Mouse (Mus musculus) cerebellum, adult 8-10 months (tissue): ENCODE measurements around the gene Arntl.
A peak's percentile ranks its signal among the peaks of the same experiment; 100 is the strongest.

Source experiments
- DNase-seq: peaks from one replicate; pipeline ENCODE4 v3.0.0; 2022

The Arntl gene

DNA sequence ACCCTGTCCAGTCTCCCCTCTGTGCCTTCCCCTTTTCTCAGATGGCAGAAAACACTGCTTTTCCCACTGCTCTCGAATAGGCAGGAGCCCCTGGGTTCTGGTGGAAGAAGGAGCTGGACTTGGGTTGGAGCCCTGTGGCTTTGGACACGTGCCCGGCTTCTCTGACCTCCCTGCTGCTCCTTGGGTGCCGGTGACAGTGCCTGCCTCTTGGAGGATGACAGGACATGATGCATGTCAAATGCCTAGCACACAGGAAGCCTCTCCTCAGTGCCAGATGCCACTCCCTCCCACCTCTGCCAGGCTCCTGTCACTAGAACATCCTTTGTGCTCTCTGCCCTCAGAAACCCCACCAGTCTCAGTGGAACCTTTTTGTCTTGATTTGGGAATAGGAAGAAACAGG lies 3.2 kb downstream of the Arntl start:
- DNase-seq = peak; percentile 49

DNA sequence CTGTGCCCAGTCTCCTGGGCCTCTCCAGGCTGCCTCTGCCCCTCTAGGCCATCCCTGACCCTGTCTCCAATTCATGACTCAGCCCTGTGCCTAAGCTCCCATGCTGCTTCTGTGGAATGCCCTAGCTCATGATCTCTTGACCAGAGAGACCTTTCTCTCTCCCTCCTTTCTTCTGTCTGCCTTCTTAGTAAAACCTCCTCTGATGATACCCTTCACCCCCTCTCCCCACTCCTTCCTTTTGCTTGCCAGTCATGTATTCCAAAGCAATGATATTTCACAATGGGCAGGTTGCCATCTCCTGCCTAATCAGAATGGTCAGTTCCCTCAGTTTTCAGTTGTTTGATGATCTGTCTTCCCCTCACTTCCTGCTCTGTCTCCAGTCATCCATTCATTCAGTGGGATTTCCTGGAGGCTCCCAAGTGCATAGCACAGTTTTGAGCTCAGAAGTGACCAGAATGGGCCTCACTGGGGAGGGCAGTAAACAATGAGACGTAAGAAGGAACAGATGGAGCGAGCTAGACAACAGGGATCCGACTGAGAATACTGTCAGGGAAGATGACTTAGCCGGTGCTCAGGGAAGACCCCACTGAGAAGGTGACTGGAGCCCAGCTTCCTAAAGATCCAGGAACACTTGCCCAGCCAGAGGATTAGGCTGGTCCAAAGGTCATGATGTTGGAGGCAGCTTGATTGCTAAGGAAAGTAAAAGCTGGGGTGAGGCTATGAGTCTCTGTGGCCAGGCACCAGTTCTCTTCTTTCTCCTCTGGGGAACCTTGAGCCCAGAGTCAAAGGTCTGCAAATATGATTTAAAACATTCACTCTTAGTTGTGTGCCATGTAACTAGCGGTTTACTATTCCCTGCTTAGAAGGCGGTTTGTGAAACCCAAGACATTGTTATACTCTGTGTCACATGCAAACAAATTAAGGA lies 7.2 kb downstream of the Arntl start:
- DNase-seq = peak; percentile 45

DNA sequence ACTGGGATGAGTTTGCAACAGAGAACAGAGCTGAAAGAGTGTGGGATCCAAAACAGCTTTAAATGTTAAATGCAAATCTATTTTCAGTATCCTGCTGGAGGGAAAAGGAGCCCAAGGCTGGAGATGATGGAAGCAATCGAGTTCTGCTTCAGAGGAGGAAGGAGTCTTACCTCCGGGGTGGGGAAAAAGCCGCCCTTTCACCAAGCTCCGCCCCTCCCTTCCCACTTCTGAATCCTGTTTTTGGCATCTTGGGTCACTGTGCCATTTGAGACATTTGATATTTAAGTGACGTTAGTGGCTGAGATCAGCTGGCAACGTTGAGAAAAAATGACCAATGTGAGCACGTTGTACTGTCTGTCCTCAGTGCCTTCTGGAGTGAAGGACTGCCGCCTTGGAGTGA lies 8.9 kb downstream of the Arntl start:
- DNase-seq = no peak

DNA sequence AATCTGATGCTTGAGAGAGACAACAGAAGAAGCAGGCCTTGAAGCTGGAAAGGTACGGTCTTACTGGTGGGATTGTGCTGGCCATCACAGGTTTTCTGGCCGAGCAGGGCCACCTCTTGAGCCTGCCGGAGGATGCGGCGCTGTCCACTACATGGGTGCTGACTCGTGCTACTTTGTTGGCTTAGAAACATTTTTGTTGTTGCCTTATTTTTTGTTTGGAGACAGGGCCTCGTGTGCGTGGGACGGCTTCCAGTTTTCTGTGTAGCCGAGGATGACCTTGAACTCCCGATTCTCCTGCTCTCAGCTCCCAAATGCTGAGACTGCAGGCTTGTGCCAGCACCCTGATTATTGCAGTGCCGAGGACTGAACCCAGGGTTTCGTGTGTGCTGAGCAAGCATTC lies 12.2 kb downstream of the Arntl start:
- no peak for DNase-seq

DNA sequence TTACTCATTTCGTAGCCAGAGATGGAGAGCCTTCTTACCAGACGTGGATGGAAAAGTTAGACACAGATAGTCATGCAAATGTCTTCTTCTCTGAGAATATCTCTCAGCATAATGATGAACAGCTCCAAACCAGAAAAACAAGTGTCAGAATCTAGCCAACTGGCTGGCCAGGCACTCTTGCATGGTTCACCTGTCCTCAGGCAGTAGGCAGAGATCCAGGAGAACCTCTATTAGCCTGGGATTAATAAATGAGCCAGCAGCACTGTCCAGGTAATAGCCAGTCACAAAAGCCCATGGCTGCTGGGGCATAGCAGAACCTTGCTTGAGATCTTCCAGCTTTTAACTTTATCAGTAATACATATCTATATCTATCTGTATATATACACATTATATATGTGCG lies 12.6 kb downstream of the Arntl start:
- DNase-seq = no peak

DNA sequence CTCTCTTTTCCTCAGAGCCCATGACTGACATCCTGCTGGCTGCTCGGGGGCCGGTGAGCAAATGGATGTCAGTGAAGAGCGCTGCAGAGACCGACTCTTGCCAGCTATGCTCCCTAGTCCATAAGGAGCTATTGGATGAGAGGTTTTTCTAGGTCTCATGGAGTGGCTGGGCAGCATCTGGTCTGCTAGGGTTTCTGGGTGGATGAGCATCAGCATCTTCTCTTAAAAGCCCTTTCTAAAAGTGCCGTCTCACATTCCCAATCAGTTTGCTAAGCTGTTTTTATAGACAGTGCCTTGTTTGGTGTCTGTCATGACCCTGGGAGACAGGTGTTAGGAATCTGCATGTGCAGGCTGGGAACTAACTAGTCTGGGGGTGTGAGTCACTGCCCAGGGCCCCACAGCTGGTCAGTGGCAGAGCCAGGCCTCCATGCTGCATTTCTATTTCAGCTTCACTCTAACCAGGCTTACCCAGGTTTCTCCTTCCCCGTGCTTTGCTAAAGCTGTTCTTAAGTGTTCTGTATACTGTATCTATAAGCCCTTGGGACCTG lies 13.5 kb downstream of the Arntl start:
- no peak for DNase-seq

DNA sequence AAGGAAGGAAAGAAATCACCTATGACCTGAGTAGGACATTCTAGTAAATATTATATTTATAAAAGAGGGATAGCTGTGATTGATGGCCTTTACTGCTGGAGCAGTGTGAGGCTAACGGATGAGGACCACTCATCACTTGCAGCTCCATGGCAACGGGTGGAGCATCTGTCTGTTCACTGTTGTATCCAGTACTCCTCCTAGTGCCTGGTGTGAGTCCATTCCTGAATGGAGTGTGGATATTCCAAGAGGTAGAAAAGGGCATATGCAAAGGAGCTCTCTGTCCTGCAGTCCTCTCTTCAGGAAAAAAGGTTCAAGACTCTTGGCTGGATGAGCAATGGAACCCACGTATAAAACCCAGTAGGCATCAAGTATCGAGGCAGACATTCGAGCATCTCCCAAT lies 15.6 kb downstream of the Arntl start:
- no peak for DNase-seq

DNA sequence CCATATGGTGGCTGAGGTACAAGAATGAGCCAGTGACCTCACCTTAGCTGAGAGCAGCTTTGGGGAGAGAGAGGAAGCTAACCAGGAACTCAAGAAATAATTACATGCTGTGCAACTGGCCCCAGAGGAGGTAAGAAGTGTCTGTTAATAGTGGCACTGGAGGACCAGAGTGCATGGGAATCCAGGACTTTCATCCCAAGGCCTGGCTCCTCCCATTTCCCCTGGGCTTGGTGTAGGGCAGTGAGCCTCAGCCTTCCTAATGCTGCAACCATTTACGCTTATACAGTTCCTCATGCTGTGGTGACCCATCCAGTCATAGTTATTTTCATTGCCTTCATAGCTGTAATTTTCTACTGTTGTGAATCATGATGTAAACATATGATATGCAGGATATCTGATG lies 17.4 kb downstream of the Arntl start:
- DNase-seq = no peak

DNA sequence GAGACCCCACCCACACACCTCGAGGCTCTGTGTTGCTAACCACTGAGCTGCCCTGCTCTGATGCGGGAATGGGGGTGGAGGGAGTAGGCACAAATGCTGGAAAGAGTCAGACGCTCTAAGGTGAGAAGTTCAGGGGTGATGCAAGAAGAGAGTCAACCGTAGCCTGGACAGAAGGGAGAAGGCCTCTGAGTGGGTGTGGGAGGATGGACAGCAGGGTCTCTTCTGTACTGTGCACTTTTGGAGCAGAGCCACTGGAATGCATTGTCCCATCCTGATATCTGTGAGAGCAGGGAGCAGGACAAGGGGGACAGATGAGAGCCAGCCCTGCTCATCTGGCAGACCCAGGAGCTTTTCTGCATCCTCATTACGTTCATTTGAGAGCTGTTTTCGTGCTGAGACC lies 21.2 kb downstream of the Arntl start:
- DNase-seq = no peak

DNA sequence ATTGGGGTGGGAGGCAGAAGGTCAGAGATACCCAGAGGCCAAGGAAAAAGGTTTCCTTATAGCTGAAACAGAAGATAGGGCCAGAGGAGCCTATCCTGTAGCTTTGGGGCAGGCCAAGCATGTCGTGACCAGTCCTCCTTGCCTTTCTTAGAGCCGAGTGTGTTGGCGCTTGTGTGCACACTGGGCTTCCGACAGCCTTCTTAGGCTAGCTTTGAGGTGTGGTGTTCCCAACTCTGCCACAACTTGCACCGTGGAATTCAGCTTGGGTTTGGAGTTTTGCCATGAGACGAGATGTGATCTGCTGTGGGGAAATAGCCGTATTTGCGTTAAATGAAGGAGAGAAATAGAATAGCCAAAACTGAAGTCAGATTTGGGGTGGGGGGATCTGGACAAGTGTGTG lies 28.9 kb downstream of the Arntl start:
- no peak for DNase-seq

DNA sequence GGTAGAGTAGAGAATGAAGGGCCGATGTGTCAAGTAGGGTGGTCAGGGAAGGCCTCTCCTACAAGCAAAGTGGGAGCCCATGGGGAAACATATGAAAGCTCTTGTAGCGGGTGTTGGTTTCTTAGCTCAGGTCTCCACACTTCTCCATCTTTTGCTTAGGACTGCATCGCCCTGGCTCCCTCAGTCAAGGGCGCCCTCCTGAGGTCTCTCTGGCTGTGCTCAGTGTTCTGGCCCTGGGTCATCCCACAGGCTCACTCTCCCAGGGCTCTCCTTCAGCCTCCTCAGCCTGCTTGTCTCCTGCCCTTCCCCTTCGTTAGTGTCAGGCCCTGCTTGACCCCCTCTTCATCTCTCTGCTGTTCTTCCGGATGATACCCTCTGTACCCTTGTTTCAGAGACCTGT lies 31.1 kb downstream of the Arntl start:
- DNase-seq = no peak

DNA sequence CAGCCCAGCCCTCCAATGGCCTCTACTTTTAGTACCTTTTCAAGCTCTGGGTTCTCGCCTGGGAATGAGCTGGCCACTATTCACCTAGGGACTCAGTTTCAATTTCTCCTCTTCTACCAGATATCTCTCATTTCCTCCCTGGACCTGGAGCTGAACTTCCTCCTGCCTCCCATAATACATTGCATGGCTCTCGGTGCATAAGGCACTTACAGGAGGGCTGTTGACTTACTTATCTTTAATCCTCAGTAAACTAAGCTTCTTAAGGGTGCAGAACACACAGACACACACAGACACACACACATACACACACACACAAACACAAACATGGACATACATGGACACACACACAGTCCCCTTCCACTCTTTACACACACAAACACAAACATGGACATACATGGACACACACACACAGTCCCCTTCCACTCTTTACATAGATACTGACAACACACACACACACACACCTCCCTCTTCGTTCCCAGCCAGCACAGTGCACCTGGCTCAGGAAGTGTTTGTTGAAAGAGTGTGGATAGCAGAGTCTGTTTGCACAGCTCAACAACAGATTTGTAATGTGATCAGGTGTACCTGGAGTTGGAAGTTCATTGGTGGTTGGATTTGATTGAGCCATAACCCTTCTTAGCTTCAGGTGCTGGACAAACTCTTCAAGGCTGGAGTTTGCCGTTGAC lies 32.3 kb downstream of the Arntl start:
- no peak for DNase-seq

DNA sequence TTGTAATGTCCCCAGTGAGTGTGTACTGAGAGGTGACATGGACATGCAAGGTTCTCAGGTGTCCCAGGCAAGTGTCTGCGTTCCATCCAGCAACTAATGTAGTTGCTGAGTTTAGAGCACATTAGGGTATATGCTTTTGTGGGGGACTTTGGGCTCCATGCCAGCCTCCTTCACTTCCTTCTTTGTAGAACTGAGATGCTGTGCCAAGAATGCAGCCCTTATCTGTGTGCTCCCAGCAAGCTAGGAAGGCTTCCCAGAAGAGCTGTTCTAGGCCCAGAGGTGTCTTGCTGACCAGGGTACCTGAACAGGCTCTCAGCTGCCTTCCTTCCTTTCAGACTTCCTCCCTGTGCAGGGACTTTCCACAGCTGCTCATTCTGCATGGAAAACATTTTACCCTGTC lies 33.2 kb downstream of the Arntl start:
- DNase-seq = no peak

DNA sequence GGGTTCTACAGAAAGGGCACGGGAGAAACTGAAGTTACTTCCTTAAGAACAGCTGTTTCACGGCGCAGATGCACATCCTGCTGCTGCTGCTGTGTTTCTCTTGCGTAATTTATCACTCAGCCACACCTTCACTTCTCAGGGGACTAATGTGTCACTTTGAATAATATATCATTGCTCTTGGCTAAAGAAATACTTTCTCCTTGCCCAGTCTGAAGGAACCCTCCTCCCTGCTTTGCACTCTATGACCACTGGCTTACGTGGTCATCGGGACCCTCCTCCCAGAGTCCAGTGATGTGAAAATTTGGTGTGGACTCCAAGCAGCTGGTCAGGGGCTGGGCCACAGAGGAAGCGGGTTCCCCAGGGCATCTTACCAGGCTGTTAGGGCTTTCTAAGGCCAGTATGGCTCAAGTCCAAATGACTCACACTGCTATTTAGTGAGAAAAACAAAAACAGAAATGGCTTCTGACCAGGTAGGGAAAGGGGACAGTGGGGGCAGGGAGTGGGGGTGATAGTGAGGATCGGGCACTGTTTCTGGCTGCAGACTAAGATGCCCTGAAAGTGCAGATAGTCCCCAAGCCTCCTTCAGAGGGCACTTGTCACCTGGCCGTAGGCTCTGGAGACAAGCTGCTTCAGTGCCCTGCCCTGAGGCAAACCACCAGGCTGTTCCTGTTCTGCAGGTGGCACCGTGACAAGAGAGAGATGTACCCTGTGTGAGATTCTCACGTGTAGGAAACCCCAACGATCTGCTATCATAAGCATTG lies 34.8 kb downstream of the Arntl start:
- DNase-seq = peak; percentile 45

DNA sequence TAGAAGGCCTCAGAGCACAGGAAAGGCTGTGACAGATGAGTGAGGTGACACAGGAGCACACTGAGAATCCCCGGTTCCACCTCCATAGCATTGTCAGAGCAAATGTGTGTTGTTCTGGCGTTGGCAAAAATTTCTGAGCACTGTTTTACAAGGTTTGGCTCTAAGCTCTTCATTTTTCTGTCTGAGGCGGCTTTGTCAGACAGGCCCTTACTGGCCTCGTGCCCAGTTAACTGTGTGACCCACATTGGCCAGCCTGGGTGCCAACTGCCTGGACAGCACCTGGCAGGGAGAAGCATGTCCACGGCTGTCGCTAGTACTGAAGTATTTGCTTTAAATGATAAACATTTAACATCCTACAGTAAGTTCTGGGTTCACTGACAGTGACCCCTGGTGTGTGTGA lies 35.4 kb downstream of the Arntl start:
- DNase-seq = peak; percentile 86

DNA sequence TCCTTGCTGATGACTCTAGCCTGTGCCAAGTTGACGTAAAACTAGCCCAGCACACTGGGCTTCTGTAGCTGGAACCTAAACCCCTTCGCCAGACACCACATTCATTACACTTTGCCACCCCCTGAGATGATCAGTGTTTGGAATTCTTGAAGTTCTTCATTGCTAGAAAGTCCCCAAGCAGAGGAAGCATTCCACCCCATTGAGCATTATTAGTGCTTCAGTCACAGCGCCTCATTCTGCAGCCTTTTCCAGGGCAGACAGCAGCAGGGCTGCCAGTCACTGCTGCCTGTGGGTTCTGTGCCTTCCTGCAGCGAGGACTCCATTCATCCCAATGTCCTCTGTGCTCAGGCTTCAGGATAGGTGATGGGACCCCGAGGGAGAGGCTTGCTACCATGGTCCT lies 37.9 kb downstream of the Arntl start:
- no peak for DNase-seq

DNA sequence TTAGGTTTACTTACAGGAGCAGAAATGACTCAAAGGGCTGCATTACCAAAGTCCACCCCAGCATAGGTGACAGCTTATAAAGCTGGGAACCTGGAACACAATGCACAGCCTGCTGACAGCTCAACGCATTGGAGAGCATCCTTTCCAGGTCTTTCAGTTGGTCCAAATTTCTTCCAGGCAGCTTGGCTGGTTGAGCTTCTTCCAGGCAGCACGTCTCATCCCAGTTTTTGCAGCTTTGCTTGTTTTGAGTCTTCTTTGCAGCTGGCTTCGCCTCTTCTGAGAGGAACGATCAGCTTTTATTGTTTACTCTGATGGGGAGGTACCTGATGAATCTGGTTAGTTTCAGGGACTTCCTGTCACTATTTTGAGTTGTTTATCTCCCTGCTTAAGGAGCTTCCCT lies 39.2 kb downstream of the Arntl start:
- DNase-seq = no peak

DNA sequence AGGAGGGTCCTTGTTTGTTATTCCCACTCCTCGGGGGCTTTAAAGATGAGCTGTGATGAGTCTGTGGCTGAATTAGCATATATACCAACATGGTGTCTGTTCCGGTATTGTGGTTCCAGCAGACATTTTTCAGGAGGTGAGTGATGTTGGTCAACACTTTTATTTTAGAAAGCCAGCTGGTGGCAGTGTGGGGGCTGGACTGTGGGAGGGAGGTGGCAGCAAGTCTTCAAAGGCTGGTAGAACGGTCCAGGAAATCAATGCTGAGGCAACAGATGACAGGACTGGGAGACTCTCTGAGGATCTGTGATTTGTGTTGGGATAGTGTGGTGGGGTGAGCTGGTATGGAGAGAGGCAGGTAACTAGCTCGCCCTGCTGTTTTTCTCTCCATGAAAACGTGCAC lies 39.9 kb downstream of the Arntl start:
- DNase-seq = no peak

DNA sequence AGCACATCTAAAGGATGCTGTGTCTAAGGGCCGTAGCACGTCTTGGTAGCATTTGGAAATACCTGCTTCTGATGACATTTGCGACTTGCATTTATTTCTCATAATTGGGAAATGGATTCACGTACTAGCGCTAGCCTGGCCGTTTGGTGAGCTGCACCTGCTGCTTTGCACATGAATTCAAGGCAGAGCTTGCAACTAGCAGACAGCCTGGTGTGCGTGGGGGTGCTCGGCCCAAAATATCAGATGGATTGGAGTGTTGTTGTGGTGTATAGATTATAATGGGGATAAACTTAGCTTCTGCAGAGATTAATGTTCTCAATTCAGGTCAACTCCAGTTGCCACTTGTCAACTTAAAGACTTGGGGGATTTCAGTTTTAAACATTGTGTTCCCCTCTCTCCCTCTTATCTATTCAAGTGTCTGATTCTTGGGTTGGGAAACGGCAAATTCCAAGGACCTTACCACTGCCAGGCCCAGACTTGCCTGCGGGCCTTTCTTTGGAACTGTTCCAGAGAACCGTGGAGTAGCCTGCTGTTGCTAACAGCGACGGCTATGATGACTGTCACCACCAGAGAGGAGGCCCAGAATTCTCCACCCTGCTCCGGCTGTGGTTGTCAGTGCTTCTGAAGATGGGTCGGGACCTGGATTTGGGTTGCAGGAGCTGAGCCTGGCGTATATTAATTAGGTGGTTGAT lies 42.0 kb downstream of the Arntl start:
- peak; percentile 49 for DNase-seq

DNA sequence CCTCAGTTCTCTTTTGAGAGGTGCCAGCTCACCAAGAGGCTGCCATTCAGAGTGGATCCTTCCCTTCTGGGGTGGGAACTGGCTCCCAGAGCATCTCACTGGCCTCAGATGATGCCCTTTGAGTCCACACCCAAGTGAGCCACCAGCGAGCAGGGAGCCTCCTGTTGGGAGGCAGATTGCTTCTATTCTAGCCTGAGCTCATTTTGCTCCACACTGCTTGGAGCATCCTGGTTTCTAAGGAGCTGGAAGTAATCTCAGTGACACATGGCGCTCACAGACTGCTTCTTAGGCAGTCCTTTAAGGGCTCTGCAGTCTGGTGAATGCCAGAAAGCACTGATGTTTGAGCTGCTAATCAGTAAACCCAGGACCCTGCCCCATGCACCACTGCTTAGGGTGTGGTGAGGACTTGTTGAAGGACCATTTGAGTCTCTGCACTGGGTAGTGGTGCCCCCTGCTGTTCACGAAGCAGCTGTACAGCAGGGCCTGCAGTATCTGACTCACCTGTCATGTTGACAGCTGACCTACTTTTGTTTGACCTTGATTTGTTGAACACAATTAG lies 43.2 kb downstream of the Arntl start:
- DNase-seq = peak; percentile 52

DNA sequence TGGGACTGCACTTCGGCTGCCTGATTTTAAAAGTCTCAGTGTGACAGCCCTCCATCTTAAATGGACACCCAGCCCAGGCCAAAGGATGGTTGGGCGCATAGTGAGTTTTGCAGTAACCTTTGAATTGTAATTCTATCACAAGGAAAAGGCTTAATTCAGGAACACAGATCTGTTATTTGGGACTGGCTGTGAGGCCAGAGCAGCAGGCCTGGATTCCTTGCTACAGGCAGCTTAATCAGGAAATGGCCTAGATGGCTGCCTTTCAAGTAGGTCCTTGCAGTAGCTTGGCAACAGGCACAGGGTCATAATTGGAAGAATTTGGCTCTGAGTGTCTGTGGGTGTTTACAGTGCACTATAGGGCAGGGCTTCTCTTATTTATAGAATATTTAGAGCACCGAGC lies 43.7 kb downstream of the Arntl start:
- DNase-seq = peak; percentile 52

DNA sequence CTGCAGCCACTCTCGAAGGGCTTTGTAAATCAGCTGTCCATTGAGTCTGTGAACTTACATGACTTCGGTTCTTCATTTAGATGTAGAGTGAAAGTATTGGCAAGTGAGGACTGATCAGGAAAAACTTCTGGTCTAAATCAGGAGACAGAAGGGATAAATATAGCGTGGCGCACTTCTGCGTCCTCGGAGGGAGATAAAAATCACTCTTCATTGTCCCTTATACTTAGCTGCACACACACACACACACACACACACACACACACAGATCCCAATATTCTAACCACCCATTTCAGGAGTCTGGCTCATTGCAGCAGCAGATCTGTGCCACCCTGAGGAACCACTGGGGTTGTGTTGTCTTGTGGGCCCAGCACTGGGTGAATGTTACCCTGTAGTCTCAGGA lies 44.3 kb downstream of the Arntl start:
- no peak for DNase-seq
